Mouse (Mus musculus) erythroblast, embryonic 14.5 days (primary cell): ENCODE data around the gene Cytip.

Experiments used
- GATA1 ChIP-seq: IDR thresholded peaks from 2 replicates; pipeline ENCODE4 v1.6.1; 2012; ENCODE audit warnings: low read length, inconsistent platforms, mixed read lengths
- TAL1 ChIP-seq: IDR thresholded peaks from 3 replicates; pipeline ENCODE4 v1.6.1; 2012; ENCODE audit warnings: low read length, inconsistent platforms, mixed read lengths

- TF ChIP-seq TAL1 = no peak
- no peak for TF ChIP-seq GATA1
Observed at GRCm38 (mm10) chr2:58157466-58157865, 37.9 kb downstream of the Cytip start.
